Mouse (Mus musculus) heart, postnatal 0 days (tissue): ENCODE data around the gene Mmel1.

ENCODE experiments used
- CTCF ChIP-seq: IDR thresholded peaks from 2 replicates; pipeline ENCODE4 v1.5.1; 2016; ENCODE audit warnings: antibody characterized with exemption, control low read depth, low read depth
- EP300 ChIP-seq: IDR thresholded peaks from 2 replicates; pipeline ENCODE4 v1.6.1; 2016; ENCODE audit warnings: antibody characterized with exemption, low read depth

DNA sequence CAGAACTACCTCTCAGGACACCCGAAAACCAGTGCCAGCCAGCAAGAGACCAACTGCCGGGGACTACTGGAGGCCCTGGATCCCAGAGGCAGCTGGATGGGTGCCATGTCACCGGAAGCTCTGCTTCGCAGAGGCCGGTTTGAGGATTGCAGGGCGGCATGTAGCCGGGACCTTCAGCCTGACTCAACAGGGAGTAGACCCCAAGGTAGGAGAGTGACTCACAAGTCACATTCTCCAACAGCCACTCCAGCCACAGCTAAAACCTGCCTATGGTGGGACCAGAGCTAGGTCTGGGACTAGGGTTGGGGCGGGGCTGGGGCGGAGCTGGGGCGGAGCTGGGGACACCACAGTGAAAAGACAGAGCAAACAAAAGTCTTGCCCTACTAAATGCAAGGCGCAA is 30.0 kb upstream of the Mmel1 start:
- TF ChIP-seq CTCF, result no peak
- TF ChIP-seq EP300, result no peak
